Mouse (Mus musculus) lung, postnatal 10 days (tissue): Measurements from ENCODE around the gene Dcst1.

Source experiments
- DNase-seq: peaks from one replicate; pipeline ENCODE4 v3.0.0; 2021

Gene Dcst1

DNA sequence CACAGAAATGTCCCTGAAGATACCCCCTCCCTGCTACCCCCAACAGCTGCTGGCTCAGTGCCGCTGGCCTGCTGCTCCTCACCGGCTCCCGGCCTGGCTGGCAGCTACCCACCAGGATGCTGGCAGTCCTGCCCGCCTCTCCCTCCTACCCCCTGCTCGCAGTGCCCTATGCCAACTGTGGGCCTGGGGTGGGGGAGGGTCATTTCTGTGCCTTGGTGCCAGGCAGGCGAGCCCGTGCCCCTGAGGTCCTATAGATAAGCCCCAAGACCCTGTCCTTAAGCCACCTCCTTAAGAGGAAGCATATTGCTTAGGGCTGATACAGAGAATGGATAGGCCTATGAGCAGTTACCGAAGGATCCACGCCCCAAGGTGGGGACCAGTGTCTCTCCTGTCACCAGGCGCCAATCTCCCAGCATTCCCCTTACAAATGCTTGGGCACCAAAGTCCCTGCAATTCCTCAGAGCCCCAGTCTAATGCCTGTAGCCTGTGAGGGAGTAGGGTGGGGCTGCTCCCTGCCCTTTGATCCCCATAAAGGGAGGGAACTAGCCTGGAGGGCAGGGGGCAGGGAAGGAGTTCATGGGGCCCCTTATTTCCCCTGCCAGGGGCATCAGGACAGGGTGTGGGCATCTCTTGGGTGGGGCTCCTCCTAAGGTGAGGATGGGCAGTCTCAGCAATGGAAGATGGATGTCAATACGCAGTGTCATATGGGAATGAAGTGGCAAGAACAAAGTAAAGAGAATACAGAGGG is 23.3 kb upstream of the Dcst1 start:
- peak; percentile 43 for DNase-seq

DNA sequence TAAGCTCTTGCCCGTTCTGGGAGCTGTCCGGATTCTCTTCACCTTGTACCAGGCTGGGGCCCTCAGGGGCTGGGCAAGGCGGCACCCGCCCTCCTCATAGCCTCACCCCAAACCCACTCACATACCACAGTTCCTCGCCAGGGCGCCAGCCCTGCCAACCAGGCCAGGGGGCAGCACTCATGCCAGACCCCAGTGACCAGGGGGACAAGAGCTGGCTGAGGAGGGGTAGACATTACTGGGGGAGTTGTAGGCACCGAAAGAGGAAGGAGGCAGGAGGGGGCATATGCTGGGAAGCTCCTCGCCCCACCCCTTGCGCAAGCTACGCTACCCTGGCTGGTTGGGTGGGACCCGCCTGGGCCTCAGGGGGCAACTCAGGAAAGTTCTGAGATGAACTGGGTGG is 22.6 kb upstream of the Dcst1 start:
- DNase-seq, result no peak

DNA sequence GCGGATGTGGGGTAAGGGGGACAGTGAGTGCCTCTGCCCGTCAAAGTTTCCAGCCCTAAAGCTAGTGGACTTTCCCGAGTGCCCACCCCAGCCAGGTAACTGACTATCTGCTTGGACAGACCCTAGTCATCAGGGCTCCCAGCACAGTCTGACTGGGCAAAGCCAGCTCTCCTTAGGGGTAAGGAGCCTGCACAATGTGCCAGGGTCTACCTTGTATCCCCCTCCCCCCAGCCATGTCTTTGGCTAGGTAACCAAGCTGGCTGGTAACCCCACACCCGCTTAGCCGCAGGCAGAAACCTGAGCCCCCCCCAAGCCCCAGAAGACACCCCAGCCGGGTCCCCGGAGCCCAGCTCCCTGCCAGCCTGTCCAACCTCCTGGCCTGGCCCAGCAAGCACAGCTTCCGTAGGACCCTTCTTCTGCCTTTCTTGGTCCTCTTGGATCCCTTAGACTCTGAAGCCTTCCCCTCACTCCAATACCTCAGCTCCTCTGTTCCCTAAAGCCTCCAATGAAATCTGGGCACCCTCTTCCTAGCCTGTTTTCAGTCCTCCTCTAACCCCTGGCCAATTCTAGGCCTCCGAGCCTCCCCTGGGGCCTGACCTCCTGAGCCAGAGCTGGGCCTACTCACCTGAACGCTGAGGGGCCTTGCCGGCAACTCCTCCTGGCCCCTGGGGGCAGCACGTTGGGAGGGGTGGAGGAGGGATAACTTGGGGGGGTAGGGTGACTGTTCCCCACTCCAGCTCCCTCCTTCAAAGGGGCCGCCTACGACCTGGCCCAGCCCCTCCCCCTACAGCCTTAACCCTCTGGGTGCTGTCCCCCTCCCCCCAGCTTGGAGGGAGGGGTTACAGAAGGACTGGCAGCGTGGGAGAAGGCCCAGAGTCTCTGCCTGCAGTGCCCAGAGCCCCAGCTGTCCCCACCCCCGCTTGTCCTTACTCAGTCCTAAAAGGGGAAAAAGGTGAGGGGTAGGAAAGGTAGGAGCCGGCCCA is 21.7 kb upstream of the Dcst1 start:
- DNase-seq, result no peak

DNA sequence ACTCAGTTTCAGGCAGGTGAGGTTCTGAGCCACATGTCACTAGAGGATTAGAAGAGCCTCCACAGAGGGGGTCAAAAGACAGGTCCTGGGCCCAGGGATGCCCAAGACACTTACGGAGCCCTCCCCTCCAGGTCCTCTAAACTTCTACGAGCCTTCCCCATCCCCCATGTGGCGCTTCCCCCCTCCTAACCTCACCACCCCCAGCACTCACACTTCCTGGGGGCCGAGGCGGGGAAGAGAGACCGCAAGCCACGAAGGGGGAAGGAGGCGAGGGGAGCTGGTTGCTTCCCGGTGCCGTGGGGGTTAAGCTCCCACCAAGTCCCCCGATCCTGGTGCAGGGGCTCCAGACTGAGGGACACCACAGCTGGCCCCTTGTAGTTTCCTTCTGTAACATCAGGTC is 20.4 kb upstream of the Dcst1 start:
- no peak for DNase-seq

DNA sequence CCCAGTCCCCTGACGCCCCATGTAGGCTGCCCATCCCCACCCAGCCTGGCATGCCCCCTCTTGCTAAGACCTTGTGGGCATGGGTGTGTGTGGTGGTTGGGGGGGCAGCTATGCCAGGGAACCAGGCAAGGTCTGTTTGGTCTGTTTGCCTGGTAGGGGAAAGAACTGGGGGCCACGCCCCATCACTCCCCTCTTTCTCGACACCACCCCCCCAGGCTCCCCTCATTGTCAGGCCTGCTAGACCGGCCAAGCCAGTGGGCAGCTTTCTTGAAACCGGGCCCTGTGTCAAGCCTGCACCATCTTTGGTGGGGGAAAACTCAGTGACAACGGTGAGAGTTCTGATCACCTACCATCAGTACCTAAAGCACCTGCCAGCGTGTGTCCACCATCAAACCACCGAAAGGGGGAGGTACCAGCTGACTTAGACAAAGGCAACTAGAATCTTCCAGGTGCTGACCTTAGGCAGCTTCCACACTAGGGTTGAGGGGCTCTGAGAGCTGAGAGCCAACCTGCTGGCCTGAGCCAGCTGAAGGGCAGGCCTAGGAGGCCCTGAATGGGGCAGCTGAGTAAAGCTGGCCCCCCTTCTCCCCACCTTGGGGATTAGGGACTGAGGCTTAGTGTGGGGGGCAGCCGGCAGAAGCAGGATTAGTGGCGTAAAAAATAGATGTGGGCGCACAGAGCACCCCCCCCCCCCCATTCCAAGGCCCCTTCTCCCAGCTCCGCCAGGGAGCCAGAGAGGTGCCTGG is 19.5 kb upstream of the Dcst1 start:
- no peak for DNase-seq

DNA sequence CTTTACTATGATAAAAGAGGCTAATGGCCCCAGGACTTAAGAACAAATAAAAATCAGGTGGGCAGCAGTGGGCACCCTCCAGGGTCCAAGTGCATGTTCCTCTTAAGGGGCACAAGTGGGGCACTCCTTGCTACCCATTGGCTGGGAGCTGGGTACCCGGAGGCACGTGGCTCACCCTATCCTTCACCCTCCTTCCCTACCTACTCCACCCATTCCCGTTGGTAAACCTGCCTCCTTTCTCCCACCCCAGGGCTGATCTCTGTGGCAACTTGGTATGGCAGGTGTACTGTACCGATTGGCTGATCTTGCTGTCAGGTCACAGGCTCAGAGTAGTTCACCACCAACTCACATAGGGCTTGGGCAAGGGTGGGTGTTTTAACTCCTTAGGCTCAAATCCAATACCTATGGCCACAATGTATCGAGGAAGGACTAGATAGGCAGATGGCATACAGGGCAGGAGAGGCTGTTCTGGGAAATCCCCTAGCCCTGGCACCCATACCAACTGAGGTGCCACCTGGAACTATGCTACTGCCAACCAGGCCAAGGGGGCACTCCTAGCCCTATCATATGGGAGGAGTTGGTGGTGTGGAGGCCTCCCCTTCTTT is 18.7 kb upstream of the Dcst1 start:
- DNase-seq, result no peak

DNA sequence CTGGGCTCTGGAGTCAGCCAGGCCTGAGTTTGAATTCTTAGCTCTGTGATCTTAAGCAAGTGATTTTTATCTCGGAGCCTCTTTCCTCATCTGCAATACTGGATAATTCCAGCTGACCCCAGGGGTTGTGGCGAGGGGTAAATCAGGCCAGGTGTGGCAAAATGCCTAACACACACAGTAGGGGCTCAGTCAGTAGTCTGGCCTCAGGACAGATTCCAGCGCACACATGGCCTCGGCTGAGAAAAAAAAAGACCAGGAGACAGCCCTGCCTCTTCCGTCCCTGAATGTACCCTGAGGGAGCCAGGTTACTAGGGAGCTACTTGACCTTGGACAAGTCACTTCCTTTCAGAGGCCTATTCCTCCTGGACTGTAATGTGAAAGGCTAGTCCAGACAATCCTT is 17.9 kb upstream of the Dcst1 start:
- no peak for DNase-seq

DNA sequence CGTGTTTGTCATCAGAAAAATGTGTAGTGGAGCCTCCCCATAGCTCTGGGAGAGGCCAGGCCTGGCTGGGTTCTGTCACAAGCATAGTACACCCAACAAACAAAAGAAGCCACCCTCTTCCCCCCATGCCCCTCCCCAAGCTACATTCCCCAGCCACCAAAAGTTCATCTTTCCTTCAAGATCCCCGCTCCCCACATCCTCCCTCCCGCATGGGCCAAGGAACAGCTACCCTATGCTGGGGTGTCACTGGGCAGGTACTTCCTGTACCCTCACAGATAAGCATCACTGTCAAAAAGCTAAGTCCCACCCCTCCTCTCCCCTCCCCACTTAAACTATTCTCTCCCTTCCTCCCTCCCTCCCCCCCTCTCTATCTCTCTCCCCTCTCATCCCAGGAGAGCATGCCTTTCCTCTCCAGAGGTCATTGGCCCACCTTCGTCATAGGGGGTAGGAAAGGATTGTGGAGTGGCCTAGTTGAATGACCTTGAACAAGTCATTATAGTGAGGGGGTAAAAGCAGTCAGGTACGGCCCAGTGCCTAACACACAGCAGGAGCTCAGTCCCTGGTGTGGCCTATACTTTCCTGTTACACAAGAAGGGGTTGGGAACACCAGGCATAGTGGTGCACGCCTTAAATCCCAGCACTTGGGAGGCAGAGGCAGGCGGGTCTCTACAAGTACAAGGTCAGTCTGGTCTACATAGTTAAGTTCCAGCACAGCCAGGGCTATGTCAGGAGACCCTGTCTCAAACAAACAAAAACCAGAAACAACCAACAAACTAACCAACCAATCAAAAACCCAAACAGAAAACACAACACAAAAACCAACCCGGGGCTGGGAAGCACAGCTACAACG is 17.2 kb upstream of the Dcst1 start:
- no peak for DNase-seq

DNA sequence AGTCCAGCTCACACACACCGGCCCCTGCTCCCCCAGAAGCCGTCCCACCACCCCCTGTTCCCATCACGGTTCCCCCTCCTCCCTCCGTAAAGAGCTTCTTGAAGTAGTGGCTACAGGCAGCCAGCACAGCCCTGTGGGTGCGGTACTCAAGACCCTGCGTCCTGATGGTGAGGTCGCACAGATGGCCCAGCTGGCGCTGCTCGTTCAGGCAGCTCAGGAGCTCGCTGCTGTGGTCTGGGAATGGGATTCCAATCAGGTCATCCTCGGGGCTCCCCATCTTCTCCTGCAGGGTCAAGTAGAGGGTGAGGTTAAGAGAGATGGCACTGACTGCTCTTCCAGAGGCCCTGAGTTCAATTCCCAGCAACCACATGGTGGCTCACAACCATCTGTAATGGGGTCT is 16.2 kb upstream of the Dcst1 start:
- no peak for DNase-seq

DNA sequence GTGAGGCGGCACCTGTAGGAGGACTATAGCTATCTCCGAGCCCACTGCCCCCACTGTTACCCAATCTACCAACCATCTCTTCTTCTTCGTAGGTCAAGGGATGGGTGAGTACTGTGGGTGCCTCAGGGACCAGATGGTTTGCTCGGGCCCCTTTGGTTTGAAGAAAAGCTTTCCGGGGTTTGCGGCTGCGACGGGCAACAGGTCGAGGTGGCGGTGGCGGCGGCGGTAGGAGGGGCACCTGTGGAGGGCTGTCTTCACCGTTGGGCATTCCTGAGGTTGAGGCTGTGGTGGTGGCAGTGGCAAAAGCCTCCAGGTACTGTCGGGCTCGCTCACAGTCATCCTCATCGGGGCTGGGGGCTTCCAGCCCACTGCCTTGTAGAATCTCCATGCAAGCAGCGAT is 15.7 kb upstream of the Dcst1 start:
- no peak for DNase-seq

DNA sequence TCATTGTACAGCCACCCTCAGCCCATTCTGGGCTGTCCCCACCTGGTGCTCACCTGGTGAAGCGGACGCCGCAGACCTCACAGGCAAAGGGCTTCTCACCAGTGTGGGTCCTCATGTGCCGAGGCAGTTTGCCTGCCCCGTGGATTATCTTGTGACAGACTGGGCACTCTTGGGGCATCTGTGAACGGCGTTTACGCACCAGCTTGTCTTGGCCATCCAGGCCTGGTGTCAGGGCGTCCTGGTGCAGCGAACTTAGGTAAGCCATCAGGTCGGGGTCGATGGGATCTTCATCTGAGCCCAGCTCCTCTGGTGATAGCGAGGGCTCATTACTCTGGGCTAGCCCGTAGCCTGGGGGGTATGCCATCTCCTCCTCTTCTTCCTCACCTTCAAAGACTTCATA is 15.2 kb upstream of the Dcst1 start:
- DNase-seq, result no peak

DNA sequence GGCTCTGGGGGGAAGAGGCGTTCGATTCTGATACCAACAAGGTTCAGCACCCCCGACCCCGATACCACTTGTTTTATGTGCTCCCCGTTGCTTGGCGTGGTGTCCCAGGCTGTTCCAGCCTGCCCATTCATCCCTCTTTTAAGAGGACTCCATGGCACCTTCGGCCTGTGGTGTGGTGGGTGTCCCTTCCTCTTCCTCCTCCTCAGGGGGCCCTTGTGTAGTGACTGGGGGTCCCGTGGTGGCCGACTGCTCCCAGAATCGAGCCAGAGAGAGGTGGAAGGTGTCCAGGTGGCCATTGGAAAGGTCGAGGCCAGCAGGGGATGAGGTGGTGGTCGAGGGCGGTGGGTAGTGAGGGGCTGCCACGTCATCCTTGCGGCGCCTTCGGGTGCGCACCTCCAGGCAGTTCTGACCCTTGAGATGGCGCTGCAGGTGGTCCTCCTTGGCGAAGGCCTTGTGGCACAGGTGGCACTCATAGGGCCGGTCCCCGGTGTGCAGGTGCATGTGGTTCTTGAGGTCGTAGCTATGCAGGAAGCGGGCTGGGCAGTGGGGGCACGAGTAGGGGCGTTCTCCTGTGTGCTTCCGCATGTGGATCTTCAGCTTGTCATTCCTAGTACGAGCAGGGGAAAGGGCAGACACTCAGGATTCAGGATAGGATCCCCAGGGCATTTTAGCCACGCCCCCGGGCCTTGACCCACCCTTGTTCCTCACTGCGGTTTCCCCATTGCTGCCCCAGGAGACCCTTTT is 14.5 kb upstream of the Dcst1 start:
- no peak for DNase-seq

DNA sequence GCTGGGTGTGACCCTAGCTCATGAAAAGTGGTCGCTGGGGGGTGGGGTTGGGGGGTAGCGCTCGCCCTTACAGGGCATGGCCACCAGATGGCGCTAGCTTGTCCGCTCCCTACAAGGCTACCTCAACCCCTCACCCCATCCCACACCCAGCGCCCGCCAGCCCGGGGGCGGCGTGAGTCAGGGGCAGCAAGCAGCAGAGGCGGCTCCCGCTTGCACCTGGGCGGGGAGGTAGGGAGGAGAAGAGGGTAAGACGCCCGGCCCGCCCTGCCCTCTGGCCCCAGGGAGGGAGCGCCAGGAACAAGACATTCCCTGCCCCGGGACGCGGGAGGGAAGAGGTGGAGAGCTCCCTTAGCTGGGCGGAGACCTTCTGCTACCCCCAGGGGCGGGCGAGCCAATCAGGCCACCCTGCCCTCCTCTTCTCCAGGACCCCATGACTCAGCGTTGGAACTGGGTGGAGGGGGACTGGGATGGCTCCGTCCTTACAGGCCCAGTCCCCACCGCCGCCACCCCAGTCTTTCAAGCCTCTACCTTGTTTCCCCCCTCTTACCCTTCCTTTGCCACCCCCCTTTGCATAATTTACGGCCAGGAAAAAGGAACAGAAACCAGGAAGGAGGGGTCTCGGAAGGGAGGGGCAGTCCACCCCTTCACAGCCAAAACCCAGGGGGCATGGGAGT is 13.5 kb upstream of the Dcst1 start:
- peak; percentile 86 for DNase-seq

DNA sequence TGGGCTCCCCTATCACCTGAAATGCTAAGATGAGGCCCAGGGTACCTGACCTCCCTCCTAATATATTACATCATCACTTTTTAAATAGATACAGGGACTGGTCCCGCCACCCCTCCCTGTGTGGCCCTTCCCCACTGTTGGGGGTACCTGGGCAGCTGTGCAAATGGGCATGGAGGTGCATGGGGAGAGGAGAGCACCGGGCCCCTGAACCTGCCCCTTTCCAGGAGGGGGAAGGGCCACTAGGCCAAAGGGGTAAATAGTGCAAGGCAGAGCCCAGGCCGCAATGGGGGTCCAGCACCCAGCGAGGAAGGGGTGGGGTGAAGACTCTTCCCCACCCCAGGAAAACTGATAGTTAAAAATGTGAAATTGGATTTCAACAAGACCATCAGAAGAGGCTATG is 12.8 kb upstream of the Dcst1 start:
- DNase-seq, result no peak

DNA sequence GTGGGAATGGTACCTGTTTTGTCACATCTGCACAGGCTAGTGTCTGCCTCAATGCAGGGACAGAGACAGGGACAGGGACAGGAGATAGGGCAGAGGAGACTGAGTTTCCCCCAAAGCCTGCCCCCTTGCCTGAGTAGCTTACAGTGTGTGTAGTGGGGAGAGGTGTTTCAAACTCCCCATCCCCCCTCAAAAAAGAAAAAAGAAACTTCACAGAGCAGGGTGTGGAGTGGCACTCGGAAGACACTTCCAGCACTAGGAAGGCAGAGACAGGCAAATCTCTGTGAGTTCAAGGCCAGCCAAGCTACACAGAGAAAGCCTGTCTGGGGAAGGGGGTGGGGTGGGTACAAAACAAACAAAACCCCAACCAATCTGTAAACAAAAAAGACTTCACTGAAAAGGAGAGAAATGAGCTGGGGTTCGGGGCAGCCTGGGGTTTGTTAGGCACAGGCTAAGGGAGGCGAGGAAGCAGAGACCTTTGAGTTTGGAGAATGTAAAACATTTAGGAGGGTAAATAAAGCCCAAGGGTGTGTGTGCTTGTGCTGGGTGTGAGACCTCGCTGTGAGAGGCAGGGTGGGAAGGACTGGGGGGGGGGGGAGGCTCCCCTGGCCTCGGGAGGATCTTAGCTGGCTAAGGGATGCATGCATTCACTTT is 8.7 kb upstream of the Dcst1 start:
- no peak for DNase-seq

DNA sequence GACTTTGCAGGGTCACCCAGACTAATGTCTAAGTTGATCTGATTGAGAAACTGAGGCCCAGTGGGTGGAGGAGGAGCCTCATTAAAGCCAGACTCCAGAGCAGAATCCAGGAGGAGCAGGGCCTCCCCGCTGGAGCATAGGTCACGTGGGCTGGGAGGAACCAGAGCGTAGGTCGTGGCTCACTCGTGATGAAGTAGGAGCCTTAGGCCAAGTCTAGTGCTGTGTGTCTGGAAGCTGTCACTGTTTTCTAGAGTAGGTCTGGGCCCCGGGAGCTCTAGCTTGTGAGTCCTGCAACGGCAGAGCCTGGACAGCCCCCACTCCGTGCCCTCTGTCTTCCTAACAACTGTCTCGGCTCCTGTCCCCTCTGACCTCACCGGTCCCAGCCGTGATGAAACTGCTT is 2.3 kb upstream of the Dcst1 start:
- DNase-seq, result no peak

DNA sequence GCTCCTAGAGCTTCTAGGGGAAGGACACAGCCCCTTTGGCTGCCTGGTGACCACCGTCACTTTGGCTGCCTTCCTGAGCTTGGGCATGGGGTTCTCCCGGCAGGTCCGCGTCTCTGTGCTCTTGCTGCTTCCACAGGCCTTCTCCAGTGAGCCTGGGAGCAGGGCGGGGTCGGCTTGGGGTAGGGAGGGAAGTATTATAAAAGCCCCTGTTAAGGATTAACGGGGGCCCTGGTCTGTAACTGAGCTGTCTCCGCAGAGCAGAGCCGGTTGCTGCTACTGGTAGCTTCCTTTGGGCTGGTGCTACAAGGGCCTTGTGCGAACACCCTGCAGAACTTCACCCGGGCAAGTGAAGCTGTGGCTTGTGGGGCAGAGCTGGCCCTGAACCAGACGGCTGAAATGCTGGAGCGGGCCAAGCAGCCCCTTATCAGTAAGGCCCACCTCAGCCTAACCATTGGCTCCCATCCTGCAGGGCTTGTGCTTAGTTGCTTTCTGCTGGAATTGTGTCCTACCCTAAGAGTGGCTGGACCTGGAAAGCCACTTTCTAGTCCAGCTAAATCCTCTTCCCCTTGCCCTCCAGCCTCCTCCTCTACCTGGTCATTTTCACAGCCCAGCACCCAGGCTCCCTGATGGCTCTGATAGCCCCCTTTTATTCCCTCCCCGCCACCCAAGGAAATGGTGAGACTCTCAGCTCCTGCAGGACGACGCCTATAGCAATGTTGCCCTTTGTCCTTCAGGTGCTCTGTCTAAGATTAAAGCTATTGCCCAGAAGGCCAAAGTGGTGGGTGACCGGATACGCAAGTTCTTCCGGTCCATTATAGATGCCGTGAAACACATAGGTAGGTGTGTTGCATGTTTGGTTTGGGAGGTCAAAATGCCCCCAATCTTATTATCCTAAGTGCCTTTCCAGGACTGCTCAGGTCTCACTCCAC is 697 bp upstream of the Dcst1 start:
- no peak for DNase-seq

DNA sequence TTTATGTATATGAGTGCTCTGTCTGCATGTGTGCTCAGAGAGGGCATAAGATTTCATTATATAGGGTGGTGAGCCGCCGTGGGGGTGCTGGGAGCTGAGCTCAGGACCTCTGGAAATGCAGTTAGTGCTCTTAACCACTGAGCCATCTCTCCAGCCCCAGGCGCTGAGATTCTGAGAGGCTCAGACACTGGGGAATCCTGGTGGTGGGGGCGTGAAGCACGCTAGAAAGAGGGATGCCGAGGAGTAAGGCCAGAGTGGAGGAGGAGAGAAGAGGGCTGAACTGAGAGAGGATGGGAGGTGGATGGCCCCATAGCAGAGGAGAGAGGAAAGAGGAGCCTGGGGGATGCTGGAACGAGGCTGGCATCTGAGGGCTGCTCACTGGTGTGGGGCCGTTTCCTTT is 422 bp downstream of the Dcst1 start:
- DNase-seq, result no peak

DNA sequence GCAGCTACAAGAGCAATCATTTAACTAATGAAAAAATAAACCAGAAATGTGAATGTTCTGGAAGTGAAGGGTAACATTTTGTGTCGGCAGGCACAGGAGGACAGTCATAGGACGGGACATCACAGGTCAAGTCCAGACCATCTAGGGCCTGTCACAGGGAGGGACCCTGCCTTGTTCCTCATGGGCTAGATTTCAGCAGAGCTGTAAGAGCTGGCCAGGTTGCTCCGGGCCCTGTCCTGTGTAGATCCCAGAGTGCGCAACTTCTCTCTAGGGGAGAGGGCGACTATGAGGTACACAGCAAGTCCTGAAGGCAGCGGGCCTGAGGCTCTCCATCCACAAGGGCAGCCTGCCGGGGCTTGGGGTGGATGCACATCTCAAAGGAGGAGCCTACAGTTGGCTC is 3.4 kb downstream of the Dcst1 start, which contains the start of gene Dcst2:
Dcst2 (plus strand) TSS at position 301 of the 400 bp plus-strand sequence.
- no peak for DNase-seq
